Mouse (Mus musculus): ENCODE data around the gene Astl.

Gene Astl

DNA sequence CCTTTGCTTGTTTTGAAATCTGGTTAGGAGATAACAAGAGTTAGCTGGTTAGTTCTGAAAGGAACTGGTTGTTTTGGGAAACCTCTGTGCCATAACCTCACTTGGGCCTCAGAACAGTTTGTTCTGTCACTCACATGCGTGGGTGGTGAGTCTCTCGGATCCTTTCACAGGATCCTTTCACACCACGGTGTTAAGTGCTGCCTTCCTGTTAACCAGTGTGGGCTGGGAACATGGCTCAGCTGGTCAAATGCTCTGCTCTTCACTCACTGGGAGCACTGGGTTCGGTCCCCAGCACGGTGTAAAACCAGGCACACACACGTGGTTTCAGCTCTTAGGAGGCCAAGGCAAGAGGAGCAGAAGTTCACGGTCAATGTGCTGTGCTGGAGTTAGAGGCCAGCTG is 14.0 kb upstream of the Astl start:
- DNase-seq (ENCODE audit: low spot score in 2 of 2): no peak

DNA sequence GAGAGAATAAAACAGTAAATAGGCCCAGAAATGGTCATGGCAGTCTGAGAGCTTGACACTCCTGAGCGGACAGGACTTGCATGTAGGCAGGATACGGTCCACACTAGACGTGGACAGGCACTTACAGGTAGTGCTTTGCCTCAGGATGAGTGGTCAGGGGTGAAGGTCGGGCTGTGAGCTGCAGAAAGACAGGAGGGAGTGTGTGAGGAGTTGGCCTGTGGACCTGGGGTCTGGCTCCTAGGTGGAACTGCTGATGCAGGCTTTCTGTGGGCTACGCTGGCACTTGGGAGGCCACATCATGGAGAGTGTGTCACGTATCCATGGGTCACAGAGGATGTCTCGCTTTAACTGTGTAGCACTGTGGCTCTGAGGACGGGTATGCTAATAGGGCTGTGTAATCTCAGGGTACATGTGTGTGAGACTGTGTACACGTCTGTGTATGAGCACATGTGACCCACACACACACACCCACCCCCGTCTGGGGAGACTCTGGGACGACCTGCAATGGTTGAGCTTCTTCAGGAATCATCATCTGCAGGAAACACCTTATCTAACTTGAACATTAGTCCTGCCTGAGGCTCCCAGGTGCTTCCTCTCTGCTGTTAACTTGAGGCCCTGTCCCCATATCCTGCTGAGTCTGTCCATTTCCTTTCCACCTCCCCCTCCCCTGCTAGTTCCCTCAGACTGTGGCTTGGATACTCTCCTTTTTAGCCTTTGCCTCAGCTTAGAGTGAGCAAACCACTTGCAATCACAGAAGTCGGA is 10.2 kb upstream of the Astl start:
- DNase-seq (ENCODE audit: low spot score in 2 of 2): no peak

DNA sequence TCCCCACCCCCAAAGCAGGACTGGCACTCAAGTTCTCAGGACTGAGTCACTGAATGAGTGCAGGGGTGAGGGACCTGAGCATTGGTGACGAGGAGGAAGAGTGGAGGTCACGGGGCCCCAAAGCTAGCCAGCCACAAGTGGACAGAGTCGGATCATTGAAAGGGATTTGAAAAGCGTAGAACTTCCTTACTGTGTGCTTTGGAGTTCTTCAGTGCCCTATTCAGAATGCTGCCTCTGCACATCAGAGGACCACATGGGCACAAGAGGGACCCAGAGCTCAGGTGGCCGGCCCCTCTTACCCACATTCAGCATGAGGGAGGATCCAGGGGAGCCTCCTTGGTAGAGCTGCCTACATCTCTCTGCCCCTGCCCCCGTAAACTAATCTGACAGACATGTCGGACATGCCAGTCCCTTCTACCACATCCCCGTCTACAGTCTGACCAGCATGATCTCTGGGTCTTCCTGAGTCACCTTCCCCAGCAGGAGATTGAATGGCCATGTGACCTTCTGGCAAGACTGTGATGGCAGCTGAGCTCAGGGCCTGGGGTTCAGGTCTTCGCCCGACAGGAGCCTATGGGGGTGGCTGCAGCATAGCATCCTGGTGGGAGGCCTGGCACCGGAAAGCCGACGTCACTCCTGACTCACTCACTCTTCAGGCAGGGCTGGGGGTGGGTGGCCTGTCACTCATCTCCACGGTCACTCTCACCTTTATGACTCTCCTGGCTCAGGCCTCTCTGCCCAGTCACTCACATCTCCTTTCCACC is 5.5 kb upstream of the Astl start:
- no peak for DNase-seq (ENCODE audit: low spot score in 2 of 2)

DNA sequence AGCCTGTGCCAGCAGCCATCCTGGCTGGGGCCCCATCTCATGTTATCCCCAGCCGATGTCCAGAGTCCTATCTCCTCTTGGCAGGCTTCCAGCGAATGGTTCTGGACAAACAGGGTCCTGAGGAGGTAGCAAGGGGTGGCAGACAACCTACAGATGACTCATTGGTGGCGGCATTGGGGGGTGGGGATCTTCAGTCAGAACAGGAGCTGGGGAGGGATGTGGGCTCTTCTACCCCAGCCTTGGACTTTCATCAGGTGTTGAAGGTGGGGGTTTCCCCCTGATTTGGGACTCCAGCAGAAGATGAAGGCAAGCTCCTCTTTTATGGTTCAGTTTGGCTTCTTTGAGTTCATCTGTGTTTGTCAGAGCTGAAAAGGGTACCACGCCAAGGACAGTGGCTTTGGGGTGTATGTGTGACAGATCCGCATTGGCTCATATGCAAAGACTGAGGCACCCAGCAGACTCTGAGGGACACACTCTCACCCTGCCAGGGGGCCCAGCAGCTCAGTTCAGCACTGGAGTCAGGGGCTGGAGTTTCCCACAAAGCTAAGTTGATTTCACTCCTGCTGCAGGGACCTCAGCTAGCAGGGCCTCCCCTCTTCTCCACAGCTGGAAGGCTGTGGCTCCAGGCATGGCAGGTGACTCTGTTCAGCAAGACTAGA is 4.4 kb upstream of the Astl start:
- no peak for DNase-seq (ENCODE audit: low spot score in 2 of 2)

- DNase-seq (ENCODE audit: low spot score in 2 of 2): no peak
These were observed 3.3 kb upstream of the Astl start for GRCm38 (mm10) chr2:127335078-127335541.

- peak; percentile 31 to 36 for DNase-seq (ENCODE audit: low spot score in 2 of 2)
These were observed 2.5 kb upstream of the Astl start, which contains the start of gene Dusp2 for GRCm38 (mm10) chr2:127335767-127336496. Gene Dusp2, plus strand, starts transcription at chr2:127336159.

- DNase-seq (ENCODE audit: low spot score in 2 of 2): no peak
These were observed 2.0 kb upstream of the Astl start for GRCm38 (mm10) chr2:127336497-127336832.

DNA sequence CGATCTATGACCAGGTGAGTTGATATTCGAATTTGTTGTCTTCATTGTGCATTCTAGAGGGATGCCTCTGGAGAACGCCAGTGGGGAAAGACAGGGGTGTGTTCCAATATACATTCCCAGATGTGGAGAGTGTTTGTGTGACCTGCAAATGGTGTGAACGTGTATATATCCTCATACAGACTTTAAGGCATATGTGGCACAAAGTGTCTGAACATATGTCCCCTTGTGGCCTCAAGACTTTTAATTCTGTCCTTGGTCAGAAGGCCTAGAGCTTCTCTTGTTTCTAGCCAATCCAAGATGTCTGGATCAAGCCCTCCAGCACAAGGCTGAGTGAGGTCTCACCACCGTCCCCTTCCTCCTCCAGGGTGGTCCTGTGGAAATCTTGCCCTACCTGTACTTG is 1.6 kb upstream of the Astl start:
- no peak for DNase-seq (ENCODE audit: low spot score in 2 of 2)

DNA sequence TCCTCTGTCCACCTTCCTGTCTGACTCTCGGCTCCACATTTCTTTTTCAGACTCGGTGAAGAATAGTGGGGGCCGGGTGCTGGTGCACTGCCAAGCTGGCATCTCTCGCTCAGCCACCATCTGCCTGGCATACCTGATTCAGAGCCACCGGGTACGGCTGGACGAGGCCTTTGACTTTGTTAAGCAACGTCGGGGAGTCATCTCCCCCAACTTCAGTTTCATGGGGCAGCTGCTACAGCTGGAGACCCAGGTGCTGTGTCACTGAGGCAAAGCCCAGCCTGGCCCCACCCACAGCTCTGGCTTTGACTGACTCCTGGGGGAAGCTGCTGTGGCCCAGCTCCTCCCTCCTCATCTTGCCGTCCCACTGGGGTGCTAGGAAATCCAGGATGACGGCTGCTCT is 908 bp upstream of the Astl start:
- DNase-seq (ENCODE audit: low spot score in 2 of 2): no peak

DNA sequence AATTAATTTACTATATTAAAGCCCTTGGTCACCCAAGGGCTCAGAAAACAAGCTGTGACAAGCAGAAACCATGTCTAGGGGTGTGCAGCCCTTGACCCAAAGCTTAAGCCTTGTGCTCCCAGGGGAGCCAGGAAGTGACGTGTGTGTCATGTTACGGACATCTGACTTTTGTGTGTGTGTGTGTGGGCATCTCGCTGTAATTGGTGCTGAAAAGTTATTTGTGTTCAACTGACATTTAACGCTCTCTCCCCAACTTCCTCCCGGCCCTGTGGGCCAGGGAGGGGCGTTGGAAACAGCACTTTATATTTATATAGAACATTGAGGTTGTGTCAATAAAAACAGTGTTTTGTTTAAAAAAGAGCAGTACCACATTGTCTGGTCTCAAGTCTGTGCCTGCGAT is 427 bp upstream of the Astl start:
- DNase-seq (ENCODE audit: low spot score in 2 of 2): no peak

- DNase-seq (ENCODE audit: low spot score in 2 of 2): no peak
These were observed 394 bp downstream of the Astl start for GRCm38 (mm10) chr2:127338833-127339232.

- no peak for DNase-seq (ENCODE audit: low spot score in 2 of 2)
These were observed 823 bp downstream of the Astl start for GRCm38 (mm10) chr2:127339262-127339661.

DNA sequence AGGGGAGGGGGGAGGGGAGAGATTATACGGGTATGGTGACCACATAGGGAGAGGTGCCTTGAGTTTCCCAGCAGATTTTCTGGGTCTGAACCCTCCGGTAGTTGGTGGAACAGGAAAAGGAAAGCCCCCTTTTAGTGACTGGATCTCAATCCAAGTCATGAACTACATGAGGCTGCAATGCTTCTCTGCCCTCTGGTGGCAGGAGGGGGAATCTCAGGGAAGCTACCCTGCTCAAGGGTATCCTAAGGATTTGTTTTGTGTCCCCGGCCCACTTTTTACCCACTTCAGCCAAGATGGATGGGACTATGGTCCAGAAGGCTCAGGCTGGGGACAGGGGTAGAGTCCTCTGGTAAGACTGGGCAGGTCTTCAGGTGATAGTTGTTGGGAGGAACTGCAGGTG is 2.7 kb downstream of the Astl start:
- DNase-seq (ENCODE audit: low spot score in 2 of 2): peak; percentile 41 to 45

DNA sequence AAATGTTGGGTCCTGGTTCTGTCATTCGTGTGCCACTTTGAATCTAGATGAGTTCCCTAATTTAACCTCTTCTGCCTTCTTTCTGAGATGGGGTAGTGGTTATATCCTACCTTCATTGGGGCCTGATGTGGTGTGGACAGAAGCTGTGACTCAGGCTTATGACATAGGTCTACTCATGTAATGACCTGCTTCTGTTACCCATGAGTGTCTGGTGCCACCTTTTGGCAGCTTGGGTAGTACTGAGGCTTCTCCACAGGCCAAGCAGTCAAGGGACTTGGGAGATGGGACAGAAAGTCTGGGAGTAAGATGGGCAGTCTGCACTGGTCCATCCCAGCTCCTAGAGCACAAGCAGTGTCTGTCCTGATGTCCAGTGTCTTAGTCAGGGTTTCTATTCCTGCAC is 7.9 kb downstream of the Astl start:
- no peak for DNase-seq (ENCODE audit: low spot score in 2 of 2)

DNA sequence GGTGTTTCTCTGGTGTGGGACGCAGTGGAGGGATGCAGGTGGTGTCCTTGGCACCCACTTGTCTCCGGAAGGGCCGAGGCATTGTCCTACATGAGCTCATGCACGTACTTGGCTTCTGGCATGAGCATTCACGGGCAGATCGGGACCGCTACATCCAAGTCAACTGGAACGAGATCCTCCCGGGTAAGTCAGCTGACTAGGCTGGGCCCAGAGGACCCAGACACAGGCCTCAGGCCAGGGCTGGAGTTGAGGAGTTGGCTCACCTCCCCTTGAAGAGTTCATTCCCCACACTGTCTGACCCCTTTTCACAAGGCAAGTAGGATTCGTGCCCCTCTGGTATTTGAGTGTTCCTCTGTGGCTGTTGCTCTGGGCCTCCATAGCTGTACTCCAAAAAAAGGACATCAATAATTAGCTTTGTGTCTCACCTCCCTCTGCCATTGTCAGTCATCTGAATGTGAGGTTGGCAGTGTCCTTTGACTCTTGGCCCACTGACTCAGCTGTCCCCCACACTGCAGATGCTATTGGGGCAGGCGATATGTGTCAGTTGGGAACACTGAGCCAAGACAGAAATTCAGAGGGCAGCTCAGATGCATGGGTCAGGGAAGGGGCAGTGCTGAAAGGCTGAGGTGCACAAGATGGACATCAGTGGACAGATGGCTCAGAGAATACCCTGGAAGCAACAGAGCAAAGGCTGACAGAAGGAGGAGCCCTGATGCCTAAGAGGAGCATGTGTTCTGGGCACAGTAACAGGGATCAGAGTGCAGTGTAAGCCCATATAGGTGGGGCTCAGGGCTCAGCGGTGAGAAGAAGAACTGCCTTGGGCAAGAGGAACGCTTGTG is 8.9 kb downstream of the Astl start:
- no peak for DNase-seq (ENCODE audit: low spot score in 2 of 2)

GRCm38 (mm10) chr2:127353881-127354280 is 15.4 kb downstream of the Astl start:
- no peak for DNase-seq (ENCODE audit: low spot score in 2 of 2)

- peak; percentile 78 for DNase-seq (ENCODE audit: low spot score in 2 of 2)
These were observed 24.2 kb downstream of the Astl start, which contains the start of gene Adra2b for GRCm38 (mm10) chr2:127362459-127363281. Gene Adra2b, plus strand, starts transcription at chr2:127363208.

- no peak for DNase-seq (ENCODE audit: low spot score in 2 of 2)
These were observed 24.8 kb downstream of the Astl start for GRCm38 (mm10) chr2:127363282-127363652.

DNA sequence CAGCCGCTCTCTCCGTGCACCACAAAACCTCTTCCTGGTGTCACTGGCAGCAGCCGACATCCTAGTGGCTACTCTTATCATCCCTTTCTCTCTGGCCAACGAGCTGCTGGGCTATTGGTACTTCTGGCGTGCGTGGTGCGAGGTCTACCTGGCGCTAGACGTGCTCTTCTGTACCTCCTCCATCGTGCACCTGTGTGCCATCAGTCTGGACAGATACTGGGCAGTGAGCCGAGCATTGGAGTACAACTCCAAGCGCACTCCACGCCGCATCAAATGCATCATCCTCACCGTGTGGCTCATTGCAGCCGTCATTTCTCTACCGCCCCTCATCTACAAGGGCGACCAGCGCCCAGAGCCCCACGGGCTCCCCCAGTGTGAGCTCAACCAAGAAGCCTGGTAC is 25.3 kb downstream of the Astl start:
- no peak for DNase-seq (ENCODE audit: low spot score in 2 of 2)

GRCm38 (mm10) chr2:127364452-127364851 is 26.0 kb downstream of the Astl start:
- no peak for DNase-seq (ENCODE audit: low spot score in 2 of 2)

All from frontal cortex, postnatal 25 days (tissue).